Mouse (Mus musculus): ENCODE data around the gene 1700023F06Rik. TPM values are rescaled to one million over a fixed set of nuclear protein-coding genes. Genes with fewer than 3 reads are reported as not detected.
A peak's percentile ranks its signal among the peaks of the same experiment; 100 is the strongest.
"Not testable (repeated sequence)": the region's sequence is repeated elsewhere in the genome, so short reads cannot be mapped to it uniquely, and the experiment has no call there.

1700023F06Rik gene
- total RNA-seq, 1 experiment from 2014 or later: not detected

- ATAC-seq (replicated peaks; ENCODE audit: insufficient number of reproducible peaks, low FRiP score, low TSS enrichment, poor library complexity, severe bottlenecking): no peak
Measured at GRCm38 (mm10) chr11:103229608-103230007, 21.2 kb upstream of the 1700023F06Rik start.

GRCm38 (mm10) chr11:103223951-103224456 is 15.6 kb upstream of the 1700023F06Rik start:
- ATAC-seq (replicated peaks; ENCODE audit: insufficient number of reproducible peaks, low FRiP score, low TSS enrichment, poor library complexity, severe bottlenecking): no peak

GRCm38 (mm10) chr11:103223444-103223843 is 15.1 kb upstream of the 1700023F06Rik start:
- ATAC-seq (replicated peaks; ENCODE audit: insufficient number of reproducible peaks, low FRiP score, low TSS enrichment, poor library complexity, severe bottlenecking): no peak

- ATAC-seq (replicated peaks; ENCODE audit: insufficient number of reproducible peaks, low FRiP score, low TSS enrichment, poor library complexity, severe bottlenecking): not testable (repeated sequence)
Measured at GRCm38 (mm10) chr11:103222718-103223117, 14.4 kb upstream of the 1700023F06Rik start.

- no peak for ATAC-seq (replicated peaks; ENCODE audit: insufficient number of reproducible peaks, low FRiP score, low TSS enrichment, poor library complexity, severe bottlenecking)
Measured at GRCm38 (mm10) chr11:103221437-103221836, 13.1 kb upstream of the 1700023F06Rik start.

- ATAC-seq (replicated peaks; ENCODE audit: insufficient number of reproducible peaks, low FRiP score, low TSS enrichment, poor library complexity, severe bottlenecking): no peak
Measured at GRCm38 (mm10) chr11:103219995-103220394, 11.6 kb upstream of the 1700023F06Rik start.

GRCm38 (mm10) chr11:103219259-103219658 is 10.9 kb upstream of the 1700023F06Rik start:
- ATAC-seq (replicated peaks; ENCODE audit: insufficient number of reproducible peaks, low FRiP score, low TSS enrichment, poor library complexity, severe bottlenecking): no peak

- ATAC-seq (replicated peaks; ENCODE audit: insufficient number of reproducible peaks, low FRiP score, low TSS enrichment, poor library complexity, severe bottlenecking): no peak
Measured at GRCm38 (mm10) chr11:103218517-103218901, 10.2 kb upstream of the 1700023F06Rik start.

GRCm38 (mm10) chr11:103217790-103218516 is 9.6 kb upstream of the 1700023F06Rik start, which contains the start of gene Spata32:
Gene Spata32, minus strand, starts transcription at chr11:103218432.
- peak; percentile 53; the same call in 1 of the 2 replicates for ATAC-seq (replicated peaks; ENCODE audit: insufficient number of reproducible peaks, low FRiP score, low TSS enrichment, poor library complexity, severe bottlenecking)

- no peak for ATAC-seq (replicated peaks; ENCODE audit: insufficient number of reproducible peaks, low FRiP score, low TSS enrichment, poor library complexity, severe bottlenecking)
Measured at GRCm38 (mm10) chr11:103215355-103215754, 7.0 kb upstream of the 1700023F06Rik start.

GRCm38 (mm10) chr11:103213712-103214111 is 5.4 kb upstream of the 1700023F06Rik start:
- no peak for ATAC-seq (replicated peaks; ENCODE audit: insufficient number of reproducible peaks, low FRiP score, low TSS enrichment, poor library complexity, severe bottlenecking)

GRCm38 (mm10) chr11:103210291-103210690 is 1.9 kb upstream of the 1700023F06Rik start:
- ATAC-seq (replicated peaks; ENCODE audit: insufficient number of reproducible peaks, low FRiP score, low TSS enrichment, poor library complexity, severe bottlenecking): no peak

GRCm38 (mm10) chr11:103206203-103206602 is 2.2 kb downstream of the 1700023F06Rik start:
- no peak for ATAC-seq (replicated peaks; ENCODE audit: insufficient number of reproducible peaks, low FRiP score, low TSS enrichment, poor library complexity, severe bottlenecking)

GRCm38 (mm10) chr11:103202376-103202775 is 6.0 kb downstream of the 1700023F06Rik start:
- ATAC-seq (replicated peaks; ENCODE audit: insufficient number of reproducible peaks, low FRiP score, low TSS enrichment, poor library complexity, severe bottlenecking): no peak

GRCm38 (mm10) chr11:103201664-103202063 is 6.7 kb downstream of the 1700023F06Rik start:
- ATAC-seq (replicated peaks; ENCODE audit: insufficient number of reproducible peaks, low FRiP score, low TSS enrichment, poor library complexity, severe bottlenecking): 0 out of 2 replicates have a peak, but pooled peaks have one; percentile 0

- ATAC-seq (replicated peaks; ENCODE audit: insufficient number of reproducible peaks, low FRiP score, low TSS enrichment, poor library complexity, severe bottlenecking): no peak
Measured at GRCm38 (mm10) chr11:103198911-103199803, 9.2 kb downstream of the 1700023F06Rik start.

GRCm38 (mm10) chr11:103198339-103198738 is 10.0 kb downstream of the 1700023F06Rik start:
- no peak for ATAC-seq (replicated peaks; ENCODE audit: insufficient number of reproducible peaks, low FRiP score, low TSS enrichment, poor library complexity, severe bottlenecking)

- no peak for ATAC-seq (replicated peaks; ENCODE audit: insufficient number of reproducible peaks, low FRiP score, low TSS enrichment, poor library complexity, severe bottlenecking)
Measured at GRCm38 (mm10) chr11:103197340-103197739, 11.0 kb downstream of the 1700023F06Rik start.

GRCm38 (mm10) chr11:103195656-103196055 is 12.7 kb downstream of the 1700023F06Rik start:
- no peak for ATAC-seq (replicated peaks; ENCODE audit: insufficient number of reproducible peaks, low FRiP score, low TSS enrichment, poor library complexity, severe bottlenecking)

Data from monocyte, adult 5-6 weeks (primary cell).